Mouse (Mus musculus) spleen, adult 2 months (tissue): ENCODE measurements around the gene Msantd2.

Experiments used
- CTCF ChIP-seq: fragments of 200-500 bp; IDR thresholded peaks from 2 replicates; pipeline ENCODE4 v1.5.1; 2011; ENCODE audit warnings: mild to moderate bottlenecking, inconsistent platforms; ENCODE audit not compliant: insufficient read depth, insufficient read length, insufficient replicate concordance; ENCODE audit errors: extremely low read depth
- POLR2A ChIP-seq: fragments of 200-500 bp; IDR thresholded peaks from 2 replicates; pipeline ENCODE4 v1.6.1; 2011; ENCODE audit warnings: low read depth, low read length, inconsistent platforms

DNA sequence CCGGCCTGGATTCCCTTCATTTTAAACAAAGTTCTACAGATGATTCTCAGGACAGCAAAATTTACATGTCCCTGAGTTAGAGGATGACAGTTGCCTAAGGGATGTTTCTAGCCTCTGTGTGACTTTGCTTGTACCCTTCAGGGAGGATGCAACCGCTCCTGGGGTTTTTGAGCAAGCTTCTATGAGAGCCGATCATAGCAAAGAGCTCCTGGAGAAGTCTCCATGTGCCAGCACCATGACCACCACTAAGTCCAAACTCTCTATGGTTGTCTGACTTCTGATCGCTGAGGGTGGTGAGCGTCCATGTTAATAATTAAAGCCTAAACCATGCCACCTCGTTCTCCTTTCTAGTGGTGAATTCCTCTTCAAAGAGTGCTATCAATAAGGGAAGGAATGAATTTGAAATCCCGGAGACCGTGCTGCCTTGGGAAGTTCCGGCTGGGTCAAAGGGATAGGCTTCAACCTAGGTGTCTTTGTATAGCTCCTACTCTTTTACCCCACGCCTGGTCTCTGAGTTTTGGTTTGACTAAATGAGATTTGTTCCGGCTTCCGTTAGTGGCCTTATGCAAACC, 54.8 kb downstream of the Msantd2 start:
- TF ChIP-seq POLR2A = no peak
- no peak for TF ChIP-seq CTCF
